Mouse (Mus musculus) adrenal gland, postnatal 36 days (tissue): ENCODE results near the gene Myl12a. TPM values are rescaled to one million over a fixed set of nuclear protein-coding genes. Genes with fewer than 3 reads are reported as not detected.
"Not testable (repeated sequence)": the region's sequence is repeated elsewhere in the genome, so short reads cannot be mapped to it uniquely, and the experiment has no call there.

Source experiments
- DNase-seq, 2 experiments: peaks; one replicate each; pipeline ENCODE4 v3.0.0; 2021; ENCODE audit warnings: mixed read lengths in 1 of 2
- total RNA-seq, 2 experiments: library from RNA; stranded (reverse); gene quantifications; 2 replicates each; pipeline ENCODE4 v1.2.3; 2021

The Myl12a gene
- total RNA-seq, 2 experiments from 2014 or later = 295 to 326 TPM

GRCm38 (mm10) chr17:70989991-70990390 is 12.7 kb downstream of the Myl12a start:
- peak; percentile 51 to 62 for DNase-seq

- no peak for DNase-seq
These were observed 13.2 kb downstream of the Myl12a start for GRCm38 (mm10) chr17:70989430-70989829.

DNA sequence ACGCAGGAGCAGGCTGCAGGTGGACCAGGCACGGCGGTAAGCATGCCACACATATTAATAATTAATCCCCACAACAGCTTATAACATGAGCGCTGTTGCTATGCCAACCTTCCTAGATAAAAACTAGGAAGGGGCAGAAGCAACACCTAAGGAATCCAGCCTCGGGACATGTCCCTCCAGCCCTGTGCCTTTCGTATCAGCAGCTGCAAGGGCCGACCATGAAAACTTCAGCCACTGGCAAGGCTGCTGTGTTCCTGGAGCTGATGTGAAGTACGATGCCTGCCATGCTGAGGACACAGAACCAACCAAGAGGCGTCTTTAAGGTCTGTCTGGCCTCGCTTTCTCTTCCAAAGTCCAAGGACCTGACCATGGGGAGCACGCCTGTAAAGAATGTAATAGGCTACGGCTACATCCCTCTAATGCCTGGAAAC is 14.3 kb downstream of the Myl12a start:
- DNase-seq = no peak

- no peak for DNase-seq
These were observed 15.6 kb downstream of the Myl12a start for GRCm38 (mm10) chr17:70986831-70987660.

DNA sequence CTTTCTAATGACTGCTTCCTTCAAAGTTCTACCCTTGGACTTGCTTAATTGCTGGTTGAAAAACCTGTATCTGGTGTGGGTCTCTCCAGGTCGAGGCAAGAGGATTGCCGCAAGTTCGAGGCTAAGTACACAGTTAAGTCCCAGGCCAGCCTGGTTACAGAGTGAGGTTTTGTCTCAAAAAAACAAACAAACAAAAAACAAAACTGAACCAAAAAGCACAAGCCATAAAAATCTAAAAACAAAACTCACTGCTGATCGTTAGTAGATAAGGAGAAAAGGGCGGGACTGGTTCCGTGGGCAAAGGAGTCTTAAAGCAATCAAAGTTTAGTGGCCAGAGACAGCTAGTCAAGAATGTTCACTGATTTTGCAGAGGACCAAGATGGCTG is 16.3 kb downstream of the Myl12a start:
- no peak for DNase-seq

DNA sequence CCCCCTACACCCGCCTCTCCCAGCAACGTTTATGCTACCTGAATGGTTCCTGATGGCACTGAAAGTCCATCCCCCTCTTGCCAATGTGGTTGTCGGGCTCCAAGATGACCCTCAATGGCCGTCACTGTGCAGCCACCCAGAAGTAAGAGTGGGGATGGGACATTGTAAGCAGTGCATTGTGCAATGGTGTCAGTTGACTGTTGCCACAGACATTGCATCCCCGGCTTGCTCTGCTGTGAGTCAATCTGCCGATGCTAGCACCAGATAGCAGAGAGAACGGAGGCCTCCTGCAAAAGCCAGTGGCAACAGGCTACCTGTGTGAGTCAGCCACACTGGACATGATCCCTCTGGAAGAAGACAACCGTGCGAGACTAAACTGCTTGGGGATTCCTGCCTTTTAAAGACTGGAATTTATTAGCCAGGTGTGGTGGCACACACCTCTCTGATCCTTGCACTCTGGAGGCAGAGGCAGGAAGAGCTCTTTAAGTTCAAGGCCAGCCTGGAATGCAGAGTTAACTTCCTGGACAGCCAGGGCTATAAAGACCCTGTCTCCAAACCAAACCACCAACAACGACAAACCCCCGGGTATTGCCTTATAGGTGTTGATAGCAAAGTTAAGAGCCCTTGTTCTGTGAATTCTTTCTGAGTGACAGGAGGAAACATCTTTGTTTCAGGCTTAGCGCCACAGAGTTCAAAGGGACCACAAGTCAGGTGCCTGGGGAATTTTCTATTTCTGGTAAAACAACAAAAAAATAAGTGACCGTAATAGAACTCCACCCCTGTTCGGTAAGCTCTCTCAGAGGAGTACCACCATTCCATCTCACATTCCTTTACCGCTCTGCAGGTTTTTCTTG is 16.9 kb downstream of the Myl12a start:
- no peak for DNase-seq

GRCm38 (mm10) chr17:70979345-70980223 is 23.1 kb downstream of the Myl12a start:
- DNase-seq = no peak

- DNase-seq = peak in 1 of 2 experiments; percentile 44
These were observed 24.9 kb downstream of the Myl12a start for GRCm38 (mm10) chr17:70977799-70978198.

DNA sequence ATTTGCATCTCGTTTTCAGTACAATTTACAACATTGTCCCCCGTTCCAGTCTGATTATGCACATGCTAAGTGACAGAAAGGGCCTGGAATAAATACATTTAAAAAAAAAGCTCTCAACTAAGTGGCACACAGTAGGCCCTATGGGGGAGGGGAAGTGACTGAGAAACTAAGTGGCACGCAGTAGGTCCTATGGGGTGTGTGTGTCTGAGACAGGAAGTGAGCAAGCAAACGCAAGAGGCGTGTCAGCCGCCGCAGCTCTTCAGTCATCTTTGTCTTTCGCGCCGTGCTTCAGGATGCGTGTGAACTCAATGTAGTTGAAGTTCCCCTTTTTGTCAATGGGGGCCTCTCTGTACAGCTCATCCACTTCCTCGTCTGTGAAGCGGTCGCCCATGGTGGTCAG is 28.6 kb downstream of the Myl12a start:
- not testable (repeated sequence) for DNase-seq

GRCm38 (mm10) chr17:70973398-70973797 is 29.3 kb downstream of the Myl12a start:
- DNase-seq = no peak

GRCm38 (mm10) chr17:70971206-70971605 is 31.5 kb downstream of the Myl12a start:
- DNase-seq = no peak

GRCm38 (mm10) chr17:70968606-70969191 is 34.0 kb downstream of the Myl12a start:
- no peak for DNase-seq

GRCm38 (mm10) chr17:70967646-70968045 is 35.0 kb downstream of the Myl12a start:
- DNase-seq = no peak

- no peak for DNase-seq
These were observed 35.5 kb downstream of the Myl12a start for GRCm38 (mm10) chr17:70967191-70967590.

- DNase-seq = no peak
These were observed 36.6 kb downstream of the Myl12a start for GRCm38 (mm10) chr17:70966126-70966525.

DNA sequence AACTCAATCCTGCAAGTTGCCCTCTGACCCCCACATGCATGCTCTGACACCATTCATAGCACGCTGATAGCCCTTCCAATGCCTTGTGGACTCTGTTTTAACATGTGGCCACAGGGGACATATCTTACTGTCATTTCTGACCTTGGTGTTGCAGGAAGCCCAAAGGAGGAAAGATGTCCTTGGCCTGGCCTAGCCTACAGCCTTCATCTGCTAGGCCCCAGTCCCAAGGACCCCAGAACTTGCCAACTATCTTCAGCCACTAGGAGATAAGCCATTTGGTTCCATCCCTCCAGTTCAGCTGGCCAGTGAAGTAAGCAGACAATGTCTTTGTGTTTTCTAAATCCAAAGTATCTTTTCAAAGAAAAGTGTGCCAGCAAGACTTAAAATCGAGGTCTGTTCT is 37.4 kb downstream of the Myl12a start:
- peak; percentile 27 to 64 for DNase-seq

DNA sequence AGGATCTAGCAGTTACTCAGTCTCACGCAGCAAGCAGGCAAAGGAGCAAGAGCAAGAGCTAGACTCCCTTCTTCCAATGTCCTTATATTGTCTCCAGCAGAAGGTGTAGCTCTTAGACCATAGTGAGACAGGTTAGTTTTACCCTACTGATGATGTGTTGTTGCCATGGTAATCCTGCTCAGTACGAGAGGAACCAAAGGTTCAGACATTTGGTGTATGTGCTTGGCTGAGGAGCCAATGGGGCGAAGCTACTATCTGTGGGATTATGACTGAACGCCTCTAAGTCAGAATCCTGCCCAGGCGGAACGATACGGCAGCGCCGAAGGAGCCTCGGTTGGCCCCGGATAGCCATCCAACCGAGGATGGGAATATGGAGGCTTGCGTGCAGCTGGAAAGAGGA is 39.1 kb downstream of the Myl12a start:
- peak; percentile 80 to 90 for DNase-seq

DNA sequence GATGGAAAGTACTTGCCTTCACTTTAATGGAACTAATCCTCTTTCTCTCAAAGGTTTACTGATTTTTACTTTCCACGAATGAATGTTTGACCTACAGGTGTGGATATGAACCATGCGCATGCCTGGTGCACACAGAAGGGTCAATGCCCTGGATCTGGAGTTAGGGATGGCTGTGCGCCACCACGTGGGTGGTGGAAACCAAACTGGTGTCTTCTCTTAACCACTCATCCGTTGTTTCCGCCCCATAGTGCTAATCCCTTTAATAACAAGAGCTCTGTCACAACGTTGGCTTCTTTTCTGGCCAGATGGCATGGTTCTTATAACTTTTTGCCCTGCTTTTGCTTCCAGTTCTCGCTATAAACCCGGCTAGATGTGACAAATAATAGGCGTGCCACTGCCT is 51.4 kb downstream of the Myl12a start:
- DNase-seq = no peak

DNA sequence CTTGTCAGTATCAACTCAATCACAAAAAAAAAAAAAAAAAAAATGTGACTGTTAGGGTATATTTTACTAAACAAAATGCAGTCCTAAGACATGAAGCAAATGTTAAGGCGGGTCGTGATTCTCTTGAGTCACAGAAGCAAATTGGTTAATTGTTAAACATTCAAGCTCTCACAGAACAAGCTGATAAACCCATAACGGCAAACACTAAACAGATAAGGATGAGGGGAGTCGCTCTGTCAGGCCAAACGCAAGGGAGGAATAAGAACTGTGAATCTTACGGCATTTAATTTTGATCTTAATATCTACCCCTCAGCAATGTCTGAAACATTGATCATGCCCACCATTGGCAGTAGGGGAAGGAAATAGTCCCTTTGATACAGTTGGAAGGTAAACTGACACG is 53.5 kb downstream of the Myl12a start:
- DNase-seq = no peak

DNA sequence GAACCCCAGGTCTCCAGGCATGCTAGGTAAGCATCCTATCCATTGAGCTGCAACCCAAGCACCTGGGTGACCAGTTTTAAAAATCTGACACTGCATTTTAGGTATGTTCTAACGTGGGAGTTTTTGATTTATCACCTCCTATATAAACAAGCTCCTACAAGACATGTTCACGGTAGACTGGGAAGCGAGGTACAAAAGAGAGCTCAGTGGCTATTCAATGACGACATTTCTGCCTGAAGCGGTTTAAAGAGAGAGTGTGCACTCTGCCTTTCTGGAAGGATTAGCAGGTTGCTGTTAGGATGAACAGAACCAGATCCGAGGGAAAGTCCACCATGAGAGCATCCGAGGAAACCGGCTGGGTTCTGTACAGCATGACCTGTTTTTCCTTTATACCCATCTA is 54.0 kb downstream of the Myl12a start:
- no peak for DNase-seq

DNA sequence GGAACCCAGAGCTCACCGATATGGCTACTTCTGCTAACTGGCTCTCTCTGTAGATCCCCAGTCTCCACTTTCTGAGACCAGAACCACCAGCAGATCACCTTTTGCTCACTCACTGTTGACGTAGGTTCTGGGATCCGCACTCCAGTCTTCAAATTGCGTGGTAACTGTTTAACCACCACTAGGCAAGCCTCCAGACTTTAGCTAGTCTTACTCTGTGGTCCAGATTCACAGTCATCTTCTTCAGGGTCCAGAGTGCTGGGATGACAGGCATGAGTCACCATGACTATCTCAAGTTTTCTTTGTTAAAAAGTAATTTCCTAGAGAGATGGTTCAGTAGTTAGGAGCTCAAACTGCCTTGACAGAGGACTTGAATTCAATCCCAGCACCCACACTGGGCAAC is 58.9 kb downstream of the Myl12a start:
- DNase-seq = no peak
